Mouse (Mus musculus) intestine, postnatal 0 days (tissue): ENCODE data around the gene Neu4. TPM values are rescaled to one million over a fixed set of nuclear protein-coding genes. Genes with fewer than 3 reads are reported as not detected.
A peak's percentile ranks its signal among the peaks of the same experiment; 100 is the strongest.

ENCODE experiments used
- ATAC-seq: fragments of 200-750 bp; cut with Nextera tagmentation; 2 replicates; pipeline ENCODE4 v1.8.0; 2017; ENCODE audit warnings: mild to moderate bottlenecking, moderate TSS enrichment, moderate library complexity
- H3K27ac ChIP-seq: fragments of 300-500 bp; sonication (generic); 2 replicates; pipeline ENCODE4 v1.5.1; 2014; ENCODE audit warnings: mild to moderate bottlenecking, low read depth, low read length, moderate library complexity
- H3K27me3 ChIP-seq: fragments of 300-500 bp; sonication (generic); replicated peaks from 2 replicates; pipeline ENCODE4 v1.6.1; 2014; ENCODE audit warnings: low read length, mixed read lengths; ENCODE audit not compliant: control insufficient read depth, insufficient read depth
- H3K36me3 ChIP-seq: fragments of 300-500 bp; sonication (generic); 2 replicates; pipeline ENCODE4 v1.6.1; 2014; ENCODE audit warnings: mild to moderate bottlenecking, moderate library complexity; ENCODE audit not compliant: control insufficient read depth, insufficient read depth
- H3K4me1 ChIP-seq: fragments of 300-500 bp; sonication (generic); replicated peaks from 2 replicates; pipeline ENCODE4 v1.6.1; 2014; ENCODE audit warnings: antibody characterized with exemption, low read length, mixed read lengths; ENCODE audit not compliant: control insufficient read depth, insufficient read depth
- H3K4me2 ChIP-seq: fragments of 300-500 bp; sonication (generic); replicated peaks from 2 replicates; pipeline ENCODE4 v1.6.1; 2014; ENCODE audit warnings: low read depth, mild to moderate bottlenecking, moderate library complexity
- H3K4me3 ChIP-seq: fragments of 300-500 bp; sonication (generic); 2 replicates; pipeline ENCODE4 v1.5.1; 2014; ENCODE audit warnings: low read depth, low read length
- H3K9ac ChIP-seq: fragments of 300-500 bp; sonication (generic); 2 replicates; pipeline ENCODE4 v1.6.1; 2014; ENCODE audit warnings: mild to moderate bottlenecking, low read depth, low read length
- H3K9me3 ChIP-seq: fragments of 300-500 bp; sonication (generic); 2 replicates; pipeline ENCODE4 v1.6.1; 2016; ENCODE audit warnings: mixed run types; ENCODE audit not compliant: control insufficient read depth
- CTCF ChIP-seq: sonication (generic); IDR thresholded peaks from 2 replicates; pipeline ENCODE4 v1.5.1; 2016; ENCODE audit warnings: low read depth, mild to moderate bottlenecking, control low read depth, antibody characterized with exemption, moderate library complexity
- WGBS: fragments of 180-500 bp; shearing (Covaris S2); extraction: QIAGEN DNeasy Blood & Tissue Kit; methylation state at CpG from one replicate; pipeline ENCODE4 v1.1.7; 2014; 5-methylcytosine and 5-hydroxymethylcytosine counted together
- polyA plus RNA-seq: library from polyadenylated mRNA; unstranded; fragments of >200 nt; fragmentation: Nextera tagmentation; extraction: Ambion mirVana; gene quantifications from 2 replicates; pipeline ENCODE4 v1.2.1, GENCODE M21; 2015

Gene Neu4
- polyA plus RNA-seq, 1 experiment from 2014 or later: not detected

DNA sequence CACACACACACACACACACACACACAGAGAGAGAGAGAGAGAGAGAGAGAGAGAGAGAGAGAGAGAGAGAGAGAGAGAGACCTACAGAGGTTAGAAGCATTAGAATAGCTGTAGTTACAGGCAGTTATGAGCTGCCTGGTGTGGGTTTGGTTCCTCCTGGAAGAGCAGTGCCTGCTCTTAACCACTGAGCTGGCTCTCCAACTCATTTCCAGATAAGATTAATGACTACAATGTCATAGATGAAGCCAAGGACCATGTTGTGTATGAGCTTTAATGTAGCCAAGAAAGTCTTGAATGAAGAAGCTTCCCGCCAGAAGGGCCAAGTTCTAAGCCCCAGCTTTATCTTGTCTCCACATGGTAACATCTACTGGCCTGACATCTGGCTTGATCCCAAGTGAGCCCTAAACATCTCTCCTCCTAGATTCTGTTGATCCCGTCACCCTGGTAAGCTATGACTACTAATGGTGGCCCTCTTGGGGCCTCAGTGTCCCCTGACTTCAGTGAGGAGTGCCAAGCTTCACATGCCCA lies 12.9 kb downstream of the Neu4 start:
- H3K36me3 ChIP-seq: no peaks in the 10 kb centered on the region
- H3K4me2 ChIP-seq: no peak overlapping the region
- no peak overlapping the region for H3K27ac ChIP-seq
- no peaks in the 10 kb centered on the region for H3K9me3 ChIP-seq
- H3K27me3 ChIP-seq: no peaks in the 10 kb centered on the region
- TF ChIP-seq CTCF: no peak
- no peak overlapping the region for H3K4me3 ChIP-seq
- 0 out of 2 replicates have a peak, but pooled peaks cover 3% of the 10 kb centered on the region for H3K4me1 ChIP-seq
- no peak for ATAC-seq
- H3K9ac ChIP-seq: no peak overlapping the region
- 86% methylated on average over 2 of the region's 2 CpGs for WGBS

DNA sequence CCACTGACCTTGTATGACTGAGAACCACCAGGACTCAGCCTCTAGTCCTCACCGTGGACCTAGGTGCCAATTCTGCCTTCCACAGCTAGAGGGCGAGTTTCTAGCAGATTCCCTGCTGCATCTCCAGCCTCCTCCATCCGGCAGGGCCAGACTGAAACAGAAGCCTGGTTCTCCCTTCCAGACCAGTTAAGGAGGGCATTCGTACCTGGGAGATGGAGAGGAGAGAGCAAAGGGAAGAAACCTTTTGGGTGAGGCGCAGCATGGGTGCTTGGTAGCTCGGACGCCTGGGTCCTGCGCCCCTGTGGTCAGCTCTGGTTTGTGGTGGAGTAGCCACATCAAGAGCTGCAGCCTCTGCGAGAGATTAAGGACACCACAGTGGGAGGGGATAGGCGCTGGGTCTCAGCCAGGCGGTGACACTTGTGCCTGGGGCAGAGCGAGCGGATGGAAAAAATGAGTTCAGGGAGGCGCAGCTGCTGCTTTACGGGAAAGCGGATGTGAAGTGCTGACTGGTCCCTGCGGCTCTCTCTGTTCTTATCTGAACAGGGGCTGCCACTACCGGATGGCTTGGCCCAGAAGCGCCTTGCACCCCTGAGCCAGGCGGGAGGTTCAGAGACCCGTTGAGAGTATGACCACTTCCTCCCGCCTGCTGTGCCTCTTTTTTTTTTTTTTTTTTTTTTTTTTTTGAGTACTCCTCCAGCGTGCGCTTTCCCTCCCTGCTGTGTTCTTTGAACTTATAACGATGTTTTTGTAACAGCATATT lies 14.9 kb downstream of the Neu4 start:
- 2% methylated on average over 25 of the region's 25 CpGs for WGBS
- peak; percentile 75 for ATAC-seq

DNA sequence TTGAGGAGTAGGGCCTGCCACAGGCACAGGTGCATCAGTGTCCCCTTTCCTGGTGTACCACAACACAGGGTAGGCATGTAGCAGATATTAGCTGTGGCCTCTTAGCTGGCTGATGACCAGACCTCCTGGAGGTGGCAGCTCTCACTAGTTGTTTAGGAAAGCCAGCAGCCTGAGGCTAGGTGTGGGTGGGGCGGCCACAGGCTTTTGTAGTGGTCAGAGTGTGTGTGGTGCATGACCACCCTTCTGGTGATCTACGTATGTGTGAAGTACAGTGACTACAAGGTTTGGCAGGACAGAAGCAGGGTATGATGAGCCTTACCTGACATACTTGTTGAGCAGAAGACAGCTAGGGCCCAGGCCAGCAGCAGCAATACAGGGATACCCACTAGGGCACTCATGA lies 20.1 kb downstream of the Neu4 start:
- Histone ChIP-seq H3K36me3 (no peaks in the 10 kb centered on the region), H3K27ac (no peak overlapping the region), H3K4me1 (no peaks in the 10 kb centered on the region), H3K4me3 (no peak overlapping the region), H3K9ac (no peak overlapping the region), H3K27me3 (no peaks in the 10 kb centered on the region), H3K4me2 (no peak overlapping the region), H3K9me3 (no peaks in the 10 kb centered on the region)
- no peak for TF ChIP-seq CTCF
- WGBS: 92% methylated on average over 2 of the region's 2 CpGs
- ATAC-seq: no peak

More for the DNA sequence above, 14.9 kb downstream of the Neu4 start:
- Histone ChIP-seq H3K4me2 (peak overlapping the region; percentile 72), H3K27me3 (no peaks in the 10 kb centered on the region), H3K4me1 (0 out of 2 replicates have a peak, but pooled peaks cover 3% of the 10 kb centered on the region), H3K4me3 (peak overlapping the region; percentile 36), H3K27ac (no peak overlapping the region), H3K36me3 (no peaks in the 10 kb centered on the region), H3K9me3 (no peaks in the 10 kb centered on the region), H3K9ac (no peak overlapping the region)
- TF ChIP-seq CTCF: peak; percentile 89

DNA sequence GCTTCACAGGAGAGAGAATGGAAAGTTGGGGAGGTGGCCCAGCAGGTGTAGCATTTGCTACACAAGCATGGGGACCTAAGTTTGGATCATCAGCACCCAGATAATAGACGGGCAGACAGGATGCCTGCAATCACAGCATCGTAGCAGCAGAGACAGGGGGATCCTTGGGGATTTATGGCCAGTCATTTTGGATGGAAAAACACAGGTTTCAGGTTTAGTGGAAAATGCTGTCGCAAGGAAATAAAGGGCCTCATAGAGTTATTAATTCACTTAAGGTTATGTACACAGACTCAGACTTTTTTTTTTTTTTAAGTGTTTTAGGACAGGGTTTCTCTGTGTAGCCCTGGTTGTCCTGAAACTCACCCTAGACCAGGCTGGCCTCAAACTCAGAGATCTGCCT lies 25.3 kb downstream of the Neu4 start:
- TF ChIP-seq CTCF: no peak
- H3K27me3 ChIP-seq: no peaks in the 10 kb centered on the region
- no peak overlapping the region for H3K4me3 ChIP-seq
- no peak overlapping the region for H3K27ac ChIP-seq
- H3K4me1 ChIP-seq: no peaks in the 10 kb centered on the region
- H3K9ac ChIP-seq: no peak overlapping the region
- no peak overlapping the region for H3K4me2 ChIP-seq
- WGBS: 52% methylated on average over 3 of the region's 3 CpGs
- no peaks in the 10 kb centered on the region for H3K36me3 ChIP-seq
- H3K9me3 ChIP-seq: no peaks in the 10 kb centered on the region
- ATAC-seq: no peak

DNA sequence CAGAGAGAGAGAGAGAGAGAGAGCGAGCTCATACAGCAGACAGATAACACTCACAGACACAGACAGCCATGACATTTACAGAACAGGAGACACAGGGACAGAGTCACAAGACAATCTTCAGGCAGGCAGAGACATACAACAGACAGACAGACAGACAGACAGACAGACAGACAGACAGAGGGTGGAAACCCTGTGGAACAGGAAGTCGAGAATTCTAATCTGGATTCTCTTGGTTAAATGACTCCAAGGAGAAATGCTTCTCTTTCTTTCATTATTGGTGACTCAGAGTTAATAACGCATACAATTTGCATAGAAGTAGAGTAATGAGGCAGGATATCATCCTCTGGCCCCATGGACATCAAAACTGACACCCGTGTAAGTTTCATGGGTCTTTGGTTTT lies 26.3 kb downstream of the Neu4 start:
- ATAC-seq: no peak
- WGBS: 72% methylated on average over 4 of the region's 4 CpGs

DNA sequence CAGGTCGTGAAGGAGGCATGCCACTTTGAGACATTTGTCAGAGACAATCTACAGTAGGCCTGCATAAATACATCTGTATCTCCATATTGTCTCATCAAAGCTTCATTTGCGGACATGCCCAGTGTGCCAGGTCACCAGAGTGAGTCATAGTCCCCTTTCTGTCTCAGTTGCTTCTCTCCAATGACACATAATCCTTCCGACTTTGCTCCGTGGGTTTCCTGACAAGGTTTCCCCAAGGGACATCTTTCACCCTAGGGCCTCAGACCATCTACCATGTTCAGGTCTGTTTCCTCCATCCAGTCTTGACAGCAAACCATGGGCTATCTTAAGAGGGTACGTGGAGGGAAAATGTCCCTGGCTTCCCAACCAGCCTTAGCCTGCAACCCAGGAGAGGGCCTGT lies 30.9 kb downstream of the Neu4 start:
- no peak for ATAC-seq
- Histone ChIP-seq H3K4me1 (no peaks in the 10 kb centered on the region), H3K9ac (no peak overlapping the region), H3K9me3 (no peaks in the 10 kb centered on the region), H3K36me3 (no peaks in the 10 kb centered on the region), H3K4me3 (no peak overlapping the region), H3K4me2 (no peak overlapping the region), H3K27ac (no peak overlapping the region), H3K27me3 (no peaks in the 10 kb centered on the region)
- WGBS: 85% methylated on average over 5 of the region's 5 CpGs
- TF ChIP-seq CTCF: no peak

More for the DNA sequence above, 26.3 kb downstream of the Neu4 start:
- Histone ChIP-seq H3K27ac (no peak overlapping the region), H3K4me2 (no peak overlapping the region), H3K9ac (no peak overlapping the region), H3K9me3 (no peaks in the 10 kb centered on the region), H3K4me1 (no peaks in the 10 kb centered on the region), H3K27me3 (no peaks in the 10 kb centered on the region), H3K4me3 (no peak overlapping the region), H3K36me3 (no peaks in the 10 kb centered on the region)
- TF ChIP-seq CTCF: no peak
